Mouse (Mus musculus) brain, embryonic 18.5 days (tissue): Measurements from ENCODE around the gene Tab2.
"Not testable (repeated sequence)": the region's sequence is repeated elsewhere in the genome, so short reads cannot be mapped to it uniquely, and the experiment has no call there.

Experiments used
- DNase-seq: peaks from one replicate; pipeline ENCODE4 v3.0.0-alpha.2; 2012; ENCODE audit warnings: low read depth, low spot score

Tab2 gene

DNA sequence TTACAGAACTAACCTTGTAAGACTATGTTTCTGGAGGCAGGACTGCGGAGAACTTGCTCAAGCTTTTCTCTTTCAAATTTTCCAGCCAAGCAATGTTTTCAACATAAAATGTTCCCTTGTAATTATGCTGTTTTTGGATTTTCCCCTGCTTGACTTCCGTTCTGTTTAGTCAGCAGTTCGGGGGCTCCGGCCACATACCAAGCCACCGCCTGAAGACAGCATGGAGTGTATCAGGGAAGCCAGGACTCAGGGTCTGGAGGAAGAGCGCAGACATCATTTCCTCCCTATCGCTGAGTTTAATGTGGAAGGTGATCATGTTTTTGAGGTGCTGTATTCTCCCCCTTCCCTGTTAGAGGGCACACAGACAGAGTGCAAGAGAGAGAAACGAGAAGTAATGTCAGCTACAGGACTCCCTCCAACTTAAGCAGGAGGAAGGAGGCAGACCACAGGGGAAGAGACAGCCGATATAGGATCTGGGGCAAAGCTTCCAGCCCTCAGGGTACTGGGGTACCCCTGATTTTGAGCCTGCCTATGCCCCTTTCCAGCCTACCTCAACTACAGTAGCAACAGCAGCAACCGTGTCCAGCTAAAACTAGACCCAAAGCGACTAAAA, 67.7 kb downstream of the Tab2 start:
- DNase-seq: no peak

- DNase-seq: peak; percentile 26
Observed at GRCm38 (mm10) chr10:7883524-7883923, 72.5 kb downstream of the Tab2 start.

DNA sequence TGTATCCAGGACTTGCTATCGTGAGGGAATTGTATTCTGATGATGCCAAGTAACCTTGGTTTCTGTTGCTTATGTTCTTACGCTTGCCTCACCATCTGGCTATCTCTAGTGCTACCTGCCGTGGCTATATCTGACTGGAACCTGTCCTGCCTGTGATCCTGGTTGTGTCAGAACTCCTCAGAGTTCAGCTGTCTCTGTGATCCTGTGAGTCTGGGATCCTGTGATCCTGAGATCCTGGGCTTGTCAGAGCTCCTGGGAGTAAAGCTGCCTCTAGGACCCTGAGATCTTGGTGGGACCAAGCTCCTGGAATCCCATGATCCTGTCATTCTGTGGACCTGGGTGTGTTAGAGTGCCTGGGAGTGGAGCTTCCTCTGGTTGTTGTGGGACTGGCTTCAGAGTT, 74.1 kb downstream of the Tab2 start:
- no peak for DNase-seq

- not testable (repeated sequence) for DNase-seq
Observed at GRCm38 (mm10) chr10:7880283-7880682, 75.7 kb downstream of the Tab2 start.

- no peak for DNase-seq
Observed at GRCm38 (mm10) chr10:7874194-7874593, 81.8 kb downstream of the Tab2 start.

DNA sequence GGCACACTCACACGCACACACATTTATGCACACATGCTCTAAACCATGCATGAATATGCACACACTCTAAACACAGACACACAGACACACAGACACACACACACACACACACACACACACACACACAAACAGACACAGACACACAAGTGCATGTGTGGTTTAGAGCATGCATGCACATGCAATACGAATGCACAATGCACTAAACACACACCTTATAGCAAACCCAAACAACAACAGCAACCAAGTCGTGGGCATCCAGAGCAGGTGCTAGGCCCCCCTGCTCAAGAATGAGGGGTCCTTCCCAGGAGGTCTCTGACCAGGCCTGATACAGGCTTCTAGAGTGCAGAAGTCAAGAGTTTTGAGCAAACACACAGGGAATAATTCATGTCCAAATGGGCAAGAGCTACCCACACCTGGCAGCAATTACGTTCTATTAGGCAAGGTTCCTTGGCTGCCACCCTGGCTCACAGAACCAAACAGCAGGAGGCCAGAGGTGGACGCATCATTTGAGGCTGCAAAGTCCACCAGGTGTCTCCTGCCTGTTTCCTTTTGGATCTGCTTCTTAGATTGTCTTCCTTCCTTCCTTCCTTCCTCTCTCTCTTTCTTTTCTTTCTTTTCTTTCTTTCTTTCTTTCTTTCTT, 84.5 kb downstream of the Tab2 start:
- no peak for DNase-seq

- no peak for DNase-seq
Observed at GRCm38 (mm10) chr10:7870571-7871315, 85.3 kb downstream of the Tab2 start.

DNA sequence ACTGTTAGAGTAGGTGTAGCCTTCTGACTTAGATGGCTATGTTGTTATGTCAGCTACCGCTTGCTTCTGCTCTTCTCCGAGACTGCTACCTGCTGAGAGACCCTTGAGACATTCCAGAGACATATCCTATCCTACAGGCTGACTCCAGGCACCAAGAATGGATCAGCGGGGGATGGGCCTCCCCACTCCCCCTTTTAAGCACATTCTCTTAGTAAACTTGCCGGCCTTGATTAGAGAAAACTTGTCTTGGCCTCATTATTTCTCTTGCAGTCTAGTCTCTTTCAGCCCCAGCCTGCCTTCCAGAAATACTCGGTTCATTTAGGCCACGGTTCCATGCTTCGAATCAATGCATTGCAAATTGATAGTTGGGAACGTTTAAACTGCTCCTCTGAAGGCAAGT, 86.3 kb downstream of the Tab2 start:
- DNase-seq: no peak

DNA sequence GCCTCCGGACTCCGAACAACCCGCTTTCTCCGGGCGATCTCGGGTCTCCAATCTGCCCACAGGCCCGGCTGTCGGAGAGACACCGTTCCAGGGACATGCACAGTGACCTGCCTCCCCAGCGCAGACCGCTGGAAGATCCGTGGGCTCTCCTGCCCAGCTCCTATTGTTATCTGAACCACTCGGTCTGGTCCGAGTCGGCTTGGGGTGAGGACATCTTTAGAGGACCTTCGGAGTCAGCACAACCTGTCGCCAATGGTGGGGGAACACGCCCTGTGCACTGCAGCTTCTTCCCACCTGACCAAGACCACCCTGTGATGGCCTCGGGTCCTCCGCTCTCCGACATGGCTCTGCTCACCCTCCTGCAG, 88.4 kb downstream of the Tab2 start:
- DNase-seq: no peak

DNA sequence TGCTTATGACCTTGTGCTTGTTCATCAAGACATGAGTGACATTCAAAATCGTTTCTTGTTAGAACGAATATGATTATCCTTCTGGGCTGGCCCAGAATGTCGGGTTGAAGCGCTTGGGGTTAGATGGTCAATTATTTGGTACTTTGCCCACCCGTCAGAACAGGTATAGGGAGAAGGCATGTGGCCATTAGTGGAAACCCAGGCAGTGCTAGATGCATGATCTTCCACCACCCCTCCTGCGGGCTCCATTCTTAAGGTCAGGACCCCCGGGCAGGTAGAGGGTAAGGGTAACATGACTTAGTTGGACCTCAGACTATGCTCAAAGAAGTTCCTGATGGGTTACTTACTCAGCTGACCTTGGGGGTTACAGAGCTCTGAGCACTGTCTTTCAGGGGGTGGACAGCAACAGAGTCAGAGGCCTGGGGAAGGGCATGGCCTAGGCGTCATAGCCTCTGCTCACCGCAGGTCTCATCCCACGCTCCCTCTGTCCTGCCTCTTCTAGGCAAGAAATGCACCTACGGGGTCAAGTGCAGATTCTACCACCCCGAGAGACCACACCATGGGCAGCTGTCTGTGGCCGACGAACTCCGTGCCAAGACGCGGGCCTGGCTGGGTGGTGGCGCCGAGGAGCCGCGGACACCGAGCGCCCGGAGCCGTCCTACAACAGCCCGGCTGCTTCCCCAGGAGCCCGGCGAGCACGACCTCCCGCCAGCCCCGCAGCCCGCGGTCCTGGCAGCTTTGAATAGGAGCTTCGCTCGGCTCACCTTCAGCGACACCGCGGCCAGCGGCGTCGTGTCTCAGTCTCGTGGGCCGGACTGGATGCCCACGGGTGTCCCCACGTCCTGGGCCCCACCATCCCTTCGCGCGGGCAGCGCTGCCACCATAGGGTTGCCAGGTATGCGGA, 89.0 kb downstream of the Tab2 start:
- DNase-seq: no peak

- no peak for DNase-seq
Observed at GRCm38 (mm10) chr10:7864806-7865205, 91.2 kb downstream of the Tab2 start.

GRCm38 (mm10) chr10:7864184-7864583, 91.8 kb downstream of the Tab2 start:
- no peak for DNase-seq

- DNase-seq: no peak
Observed at GRCm38 (mm10) chr10:7863411-7863810, 92.6 kb downstream of the Tab2 start.

GRCm38 (mm10) chr10:7861937-7862657, 93.9 kb downstream of the Tab2 start:
- no peak for DNase-seq

- DNase-seq: no peak
Observed at GRCm38 (mm10) chr10:7861259-7861936, 94.6 kb downstream of the Tab2 start.

DNA sequence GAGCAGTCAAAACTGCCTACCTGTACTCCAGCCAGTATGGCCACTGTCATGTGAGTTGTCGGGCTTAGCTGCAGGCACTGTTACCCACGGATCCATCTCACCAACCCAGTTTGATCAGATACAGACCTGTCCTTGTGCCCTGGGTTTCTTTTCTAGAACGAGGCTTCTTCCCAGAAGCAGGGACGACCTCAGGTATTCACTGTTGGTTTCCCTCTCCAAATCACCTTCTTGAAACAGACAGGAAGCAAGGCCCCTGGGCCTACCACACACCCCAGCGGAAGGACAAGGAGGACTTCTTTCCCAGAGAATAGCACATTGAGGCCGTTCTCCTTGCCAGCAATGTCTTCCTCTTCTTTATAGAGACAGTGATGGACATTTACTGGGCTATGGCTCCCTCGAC, 95.5 kb downstream of the Tab2 start:
- no peak for DNase-seq
